ENCODE assay signal across 9 mouse cellular contexts in genomic region chr11:119043761-119044550, GRCm38 (mm10). TPM values are rescaled to one million over a fixed set of nuclear protein-coding genes. Genes with fewer than 3 reads are reported as not detected.
DNase-seq lines count a peak whose midpoint lies in the region; ATAC-seq and TF ChIP-seq lines count a peak whose summit lies in the region.
"Had no signal": no experiment of that assay in that cellular context is flagged by ENCODE, and none has a peak within 500 bp of the region (broad histone marks: within the 10 kb centered on the region; RNA-seq: fewer than 3 reads in every experiment).

No protein-coding gene starts in this region.

- TF ChIP-seq EP300 in ES-Bruce4 (IDR thresholded peaks at IDR 0.05; ENCODE audit: insufficient read depth, low read depth, low read length): no peak

- no peak overlapping the region for H3K27ac ChIP-seq in intestine, postnatal 0 days (ENCODE audit: low read depth, low read length)
- H3K27ac ChIP-seq in intestine, embryonic 16.5 days (ENCODE audit: low read length): no peak overlapping the region
- H3K27ac ChIP-seq in ES-Bruce4 (ENCODE audit: insufficient read depth, low read length): no peak overlapping the region
- H3K27ac ChIP-seq in cortical plate, adult 2 months (ENCODE audit: insufficient read depth, low read length): no peak overlapping the region
- H3K27ac ChIP-seq in limb, embryonic 15.5 days: no peak overlapping the region

- 5% methylated on average over 10 of the region's 10 CpGs for WGBS in intestine, postnatal 0 days
- WGBS in intestine, embryonic 16.5 days: 4% methylated on average over 10 of the region's 10 CpGs
- 7% methylated on average over 10 of the region's 10 CpGs for WGBS in limb, embryonic 15.5 days

- H3K9ac ChIP-seq in intestine, postnatal 0 days (ENCODE audit: low read depth, low read length): no peak overlapping the region
- no peak overlapping the region for H3K9ac ChIP-seq in intestine, embryonic 16.5 days (ENCODE audit: low read depth, low read length)
- H3K9ac ChIP-seq in ES-Bruce4 (ENCODE audit: low read depth, poor library complexity, severe bottlenecking): no peak overlapping the region
- H3K9ac ChIP-seq in limb, embryonic 15.5 days: no peak overlapping the region

- peaks cover 2% of the 10 kb centered on the region; the same call in 1 of the 2 replicates for H3K36me3 ChIP-seq in intestine, postnatal 0 days (ENCODE audit: control insufficient read depth, insufficient read depth)
- peaks cover 2% of the 10 kb centered on the region; the same call in 1 of the 2 replicates for H3K36me3 ChIP-seq in intestine, embryonic 16.5 days (ENCODE audit: control insufficient read depth, insufficient read depth, low read length)
- no peaks in the 10 kb centered on the region for H3K36me3 ChIP-seq in ES-Bruce4 (ENCODE audit: control insufficient read depth, insufficient read depth, low read length, poor library complexity, severe bottlenecking)
- peaks cover 4% of the 10 kb centered on the region for H3K36me3 ChIP-seq in limb, embryonic 15.5 days

- H3K4me1 ChIP-seq in intestine, postnatal 0 days (replicated peaks; ENCODE audit: control insufficient read depth, insufficient read depth, low read length): peaks cover 24% of the 10 kb centered on the region
- H3K4me1 ChIP-seq in intestine, embryonic 16.5 days (ENCODE audit: control insufficient read depth, insufficient read depth, low read length): peaks cover 57% of the 10 kb centered on the region
- H3K4me1 ChIP-seq in ES-Bruce4 (ENCODE audit: control insufficient read depth, insufficient read depth, low read length): no peaks in the 10 kb centered on the region
- H3K4me1 ChIP-seq in cortical plate, adult 2 months (ENCODE audit: control insufficient read depth, insufficient read depth, low read length): no peaks in the 10 kb centered on the region
- H3K4me1 ChIP-seq in limb, embryonic 15.5 days: peaks cover 79% of the 10 kb centered on the region

- no peak for DNase-seq in adrenal gland, postnatal 4 days (ENCODE audit: low spot score in 2 of 2)
- DNase-seq in left cerebral cortex, postnatal 36 days (ENCODE audit: low spot score in 2 of 2): no peak
- no peak for DNase-seq in left cerebral cortex, postnatal 4 days

- TF ChIP-seq POLR2A in ES-Bruce4 (IDR thresholded peaks at IDR 0.05; ENCODE audit: insufficient read depth, low read length): no peak
- no peak for TF ChIP-seq POLR2A in cortical plate, adult 2 months (IDR thresholded peaks at IDR 0.05; ENCODE audit: extremely low read depth, insufficient read depth, low read length)

- peak overlapping the region; percentile 39; the same call in 1 of the 2 replicates for H3K4me2 ChIP-seq in intestine, postnatal 0 days (replicated peaks; ENCODE audit: low read depth)
- no peak overlapping the region; the same call in 1 of the 2 replicates for H3K4me2 ChIP-seq in intestine, embryonic 16.5 days (ENCODE audit: low read depth, low read length)
- H3K4me2 ChIP-seq in limb, embryonic 15.5 days: peak overlapping the region; percentile 44

- H3K27me3 ChIP-seq in intestine, postnatal 0 days (replicated peaks; ENCODE audit: control insufficient read depth, insufficient read depth, low read length): peaks cover 77% of the 10 kb centered on the region
- H3K27me3 ChIP-seq in intestine, embryonic 16.5 days (replicated peaks; ENCODE audit: control insufficient read depth, insufficient read depth, low read length): peaks cover 62% of the 10 kb centered on the region
- peaks cover 33% of the 10 kb centered on the region for H3K27me3 ChIP-seq in ES-Bruce4 (ENCODE audit: control insufficient read depth, insufficient read depth, low read length, poor library complexity, severe bottlenecking)
- H3K27me3 ChIP-seq in limb, embryonic 15.5 days: peaks cover 71% of the 10 kb centered on the region

- H3K4me3 ChIP-seq in intestine, postnatal 0 days (ENCODE audit: low read depth, low read length): no peak overlapping the region; the same call in 1 of the 2 replicates
- H3K4me3 ChIP-seq in intestine, embryonic 16.5 days (ENCODE audit: low read length): no peak overlapping the region
- no peak overlapping the region for H3K4me3 ChIP-seq in ES-Bruce4 (ENCODE audit: low read depth, low read length)
- H3K4me3 ChIP-seq in cortical plate, adult 2 months (ENCODE audit: insufficient read depth, low read length): no peak overlapping the region
- H3K4me3 ChIP-seq in limb, embryonic 15.5 days: peak overlapping the region; percentile 20; the same call in 1 of the 2 replicates
- H3K4me3 ChIP-seq: myocyte had no signal

- no peak for ATAC-seq in intestine, postnatal 0 days
- ATAC-seq in intestine, embryonic 16.5 days: no peak
- ATAC-seq in limb, embryonic 15.5 days (ENCODE audit: insufficient number of reproducible peaks, low FRiP score, low TSS enrichment, low read depth): no peak

- intact Hi-C loops in left cerebral cortex, postnatal 36 days (cut with DNase I): no loop called here
- intact Hi-C loops in left cerebral cortex, postnatal 4 days (cut with DNase I): loop anchor here (5.0 kb wide), 1 partner anchor 48 kb away; no protein-coding TSS in a partner anchor

- H3K9me3 ChIP-seq in intestine, postnatal 0 days (ENCODE audit: control insufficient read depth): no peaks in the 10 kb centered on the region
- H3K9me3 ChIP-seq in intestine, embryonic 16.5 days (ENCODE audit: control insufficient read depth, low read length): no peaks in the 10 kb centered on the region
- no peaks in the 10 kb centered on the region for H3K9me3 ChIP-seq in ES-Bruce4 (replicated peaks; ENCODE audit: control insufficient read depth, insufficient read depth, low read length, poor library complexity, severe bottlenecking)
- H3K9me3 ChIP-seq in limb, embryonic 15.5 days: no peaks in the 10 kb centered on the region

- peak; percentile 73 for TF ChIP-seq CTCF in intestine, postnatal 0 days (IDR thresholded peaks at IDR 0.05; ENCODE audit: low read depth)
- TF ChIP-seq CTCF in ES-Bruce4 (IDR thresholded peaks at IDR 0.05; ENCODE audit: low read depth, low read length): peak; percentile 58
- TF ChIP-seq CTCF in cortical plate, adult 2 months (IDR thresholded peaks at IDR 0.05; ENCODE audit: extremely low read depth, insufficient read depth, low read length): peak; percentile 53

RNA-seq across cellular contexts. Expression of gene Cbx8, which starts 3.2 kb away (rescaled TPM):
- 6.4 and 6.6 TPM in 2 replicates for polyA plus RNA-seq in intestine, postnatal 0 days (2015; fragmentation: Nextera tagmentation; extraction: Ambion mirVana)
- 8.1 and 8.5 TPM in 2 replicates for polyA plus RNA-seq in intestine, embryonic 16.5 days (2015; fragmentation: Nextera tagmentation; extraction: Ambion mirVana)
- polyA plus RNA-seq in ES-Bruce4 (2011; ENCODE audit: insufficient read depth, insufficient read length, low read depth, missing spikeins): 0.75 and 1.7 TPM in 2 replicates
- polyA plus RNA-seq in cortical plate, adult 2 months (2012; rRNA removed): 6.0 and 7.4 TPM in 2 replicates
- 8.9 and 9.6 TPM in 2 replicates for polyA plus RNA-seq in limb, embryonic 15.5 days (2015; fragmentation: Nextera tagmentation; extraction: Ambion mirVana)
- total RNA-seq in adrenal gland, postnatal 4 days (2021): 10 to 100 TPM; 10.8 to 15.5 TPM
- total RNA-seq in left cerebral cortex, postnatal 36 days (2021): 10 to 100 TPM; 12.3 to 16.0 TPM
- 10 to 100 TPM; 13.0 to 15.6 TPM for total RNA-seq in left cerebral cortex, postnatal 4 days (2021)

RNA-seq across cellular contexts. Expression of gene Cbx2, which starts 21.2 kb away (rescaled TPM):
- 4.9 TPM in 2 replicates for polyA plus RNA-seq in intestine, postnatal 0 days (2015; fragmentation: Nextera tagmentation; extraction: Ambion mirVana)
- 17.8 and 18.1 TPM in 2 replicates for polyA plus RNA-seq in intestine, embryonic 16.5 days (2015; fragmentation: Nextera tagmentation; extraction: Ambion mirVana)
- polyA plus RNA-seq in ES-Bruce4 (2011; ENCODE audit: insufficient read depth, insufficient read length, low read depth, missing spikeins): 11.6 and 12.9 TPM in 2 replicates
- polyA plus RNA-seq in cortical plate, adult 2 months (2012; rRNA removed): 2.6 and 2.8 TPM in 2 replicates
- 30.4 and 32.3 TPM in 2 replicates for polyA plus RNA-seq in limb, embryonic 15.5 days (2015; fragmentation: Nextera tagmentation; extraction: Ambion mirVana)
- 10 to 100 TPM in 1 of 2 experiments, 1 to 10 TPM in 1; 9.5 to 10.1 TPM for total RNA-seq in adrenal gland, postnatal 4 days (2021)
- 1 to 10 TPM; 2.6 to 2.7 TPM for total RNA-seq in left cerebral cortex, postnatal 36 days (2021)
- total RNA-seq in left cerebral cortex, postnatal 4 days (2021): 1 to 10 TPM; 6.8 to 7.4 TPM

RNA-seq across cellular contexts. Expression of gene Cbx4, which starts 42.1 kb away (rescaled TPM):
- polyA plus RNA-seq in intestine, postnatal 0 days (2015; fragmentation: Nextera tagmentation; extraction: Ambion mirVana): 6.5 and 7.6 TPM in 2 replicates
- polyA plus RNA-seq in intestine, embryonic 16.5 days (2015; fragmentation: Nextera tagmentation; extraction: Ambion mirVana): 9.3 and 10.0 TPM in 2 replicates
- 0.32 and 0.46 TPM in 2 replicates for polyA plus RNA-seq in ES-Bruce4 (2011; ENCODE audit: insufficient read depth, insufficient read length, low read depth, missing spikeins)
- 45.3 and 47.5 TPM in 2 replicates for polyA plus RNA-seq in cortical plate, adult 2 months (2012; rRNA removed)
- 13.8 and 16.4 TPM in 2 replicates for polyA plus RNA-seq in limb, embryonic 15.5 days (2015; fragmentation: Nextera tagmentation; extraction: Ambion mirVana)
- 10 to 100 TPM; 69.7 to 76.8 TPM for total RNA-seq in adrenal gland, postnatal 4 days (2021)
- total RNA-seq in left cerebral cortex, postnatal 36 days (2021): 10 to 100 TPM; 60.9 to 68.6 TPM
- total RNA-seq in left cerebral cortex, postnatal 4 days (2021): 10 to 100 TPM; 40.8 to 45.2 TPM

RNA-seq across cellular contexts. Expression of gene Enpp7, which starts 56.0 kb away (rescaled TPM):
- polyA plus RNA-seq in intestine, postnatal 0 days (2015; fragmentation: Nextera tagmentation; extraction: Ambion mirVana): 30.9 and 32.3 TPM in 2 replicates
- polyA plus RNA-seq in intestine, embryonic 16.5 days (2015; fragmentation: Nextera tagmentation; extraction: Ambion mirVana): 0.57 and 1.7 TPM in 2 replicates
- polyA plus RNA-seq in ES-Bruce4 (2011; ENCODE audit: insufficient read depth, insufficient read length, low read depth, missing spikeins): not detected in 2 replicates
- not detected in 2 replicates for polyA plus RNA-seq in cortical plate, adult 2 months (2012; rRNA removed)
- not detected in 2 replicates for polyA plus RNA-seq in limb, embryonic 15.5 days (2015; fragmentation: Nextera tagmentation; extraction: Ambion mirVana)
- total RNA-seq in adrenal gland, postnatal 4 days (2021): not detected
- total RNA-seq in left cerebral cortex, postnatal 36 days (2021): not detected
- total RNA-seq in left cerebral cortex, postnatal 4 days (2021): not detected
- polyA plus RNA-seq: myocyte had no signal
